Mouse (Mus musculus): ENCODE measurements around the gene Plac9a. TPM values are rescaled to one million over a fixed set of nuclear protein-coding genes. Genes with fewer than 3 reads are reported as not detected.

Gene Plac9a
- polyA plus RNA-seq, 1 experiment from 2014 or later = not detected

GRCm38 (mm10) chr14:25841991-25842687 is 60.8 kb downstream of the Plac9a start, which contains the start of gene Anxa11:
Anxa11 (plus strand) TSS chr14:25842156.
- H3K27me3 ChIP-seq (replicated peaks; ENCODE audit: low read depth, poor library complexity, severe bottlenecking) = peaks cover 72% of the 10 kb centered on the region
- whole genome bisulfite sequencing = under 1% methylated on average over 54 of the region's 54 CpGs
- peak within 1 kb of the TSS; percentile 75 for H3K4me3 ChIP-seq
- H3K36me3 ChIP-seq (replicated peaks) = no peaks in the 10 kb centered on the region
- no peaks in the 10 kb centered on the region for H3K9me3 ChIP-seq
- peaks cover 22% of the 10 kb centered on the region for H3K4me1 ChIP-seq
- H3K27ac ChIP-seq (replicated peaks) = 0 out of 2 replicates have a peak within 1 kb of the TSS, but pooled peaks have one; percentile 37
- DNase-seq (ENCODE audit: low spot score) = peak; percentile 86

GRCm38 (mm10) chr14:25841579-25841978 is 61.3 kb downstream of the Plac9a start:
- Histone ChIP-seq H3K27ac (replicated peaks) (no peak overlapping the region), H3K4me1 (peaks cover 18% of the 10 kb centered on the region), H3K9me3 (no peaks in the 10 kb centered on the region), H3K27me3 (replicated peaks; ENCODE audit: low read depth, poor library complexity, severe bottlenecking) (peaks cover 67% of the 10 kb centered on the region), H3K36me3 (replicated peaks) (no peaks in the 10 kb centered on the region), H3K4me3 (peak overlapping the region; percentile 75)
- WGBS = 2% methylated on average over 4 of the region's 4 CpGs
- DNase-seq (ENCODE audit: low spot score) = no peak

GRCm38 (mm10) chr14:25840961-25841360 is 61.9 kb downstream of the Plac9a start:
- no peaks in the 10 kb centered on the region for H3K36me3 ChIP-seq (replicated peaks)
- no peak for DNase-seq (ENCODE audit: low spot score)
- H3K27me3 ChIP-seq (replicated peaks; ENCODE audit: low read depth, poor library complexity, severe bottlenecking) = peaks cover 61% of the 10 kb centered on the region
- no peak overlapping the region for H3K27ac ChIP-seq (replicated peaks)
- no peaks in the 10 kb centered on the region for H3K9me3 ChIP-seq
- peaks cover 18% of the 10 kb centered on the region for H3K4me1 ChIP-seq
- WGBS = 8% methylated on average over 7 of the region's 7 CpGs
- H3K4me3 ChIP-seq = no peak overlapping the region

- Histone ChIP-seq H3K4me3 (no peak overlapping the region), H3K4me1 (peaks cover 18% of the 10 kb centered on the region), H3K27me3 (replicated peaks; ENCODE audit: low read depth, poor library complexity, severe bottlenecking) (peaks cover 49% of the 10 kb centered on the region), H3K36me3 (replicated peaks) (no peaks in the 10 kb centered on the region), H3K9me3 (no peaks in the 10 kb centered on the region), H3K27ac (replicated peaks) (no peak overlapping the region)
- 73% methylated on average over 7 of the region's 7 CpGs for WGBS
- no peak for DNase-seq (ENCODE audit: low spot score)
These were observed 63.1 kb downstream of the Plac9a start for GRCm38 (mm10) chr14:25839791-25840190.

- 85% methylated on average over 8 of the region's 8 CpGs for WGBS
- Histone ChIP-seq H3K9me3 (no peaks in the 10 kb centered on the region), H3K4me3 (no peak overlapping the region), H3K4me1 (peaks cover 18% of the 10 kb centered on the region), H3K27me3 (replicated peaks; ENCODE audit: low read depth, poor library complexity, severe bottlenecking) (peaks cover 36% of the 10 kb centered on the region), H3K36me3 (replicated peaks) (no peaks in the 10 kb centered on the region), H3K27ac (replicated peaks) (no peak overlapping the region)
- no peak for DNase-seq (ENCODE audit: low spot score)
These were observed 64.5 kb downstream of the Plac9a start for GRCm38 (mm10) chr14:25838411-25838810.

Other genes starting within 250 kb of the Plac9a start
- gene Ppif, start 208.9 kb downstream of the Plac9a start, polyA plus RNA-seq (2016; fragmentation: Nextera tagmentation; extraction: Ambion mirVana) = 76.6 and 77.0 TPM in 2 replicates
- gene Zcchc24, start 134.1 kb downstream of the Plac9a start, polyA plus RNA-seq (2016; fragmentation: Nextera tagmentation; extraction: Ambion mirVana) = 12.9 and 15.2 TPM in 2 replicates
- 5.3 and 6.1 TPM in 2 replicates for gene Anxa11, start 60.9 kb downstream of the Plac9a start, polyA plus RNA-seq (2016; fragmentation: Nextera tagmentation; extraction: Ambion mirVana)
- 2.2 and 2.4 TPM in 2 replicates for gene Tmem254a, start 24.6 kb upstream of the Plac9a start, polyA plus RNA-seq (2016; fragmentation: Nextera tagmentation; extraction: Ambion mirVana)
- gene Cphx1, start 35.2 kb upstream of the Plac9a start, polyA plus RNA-seq (2016; fragmentation: Nextera tagmentation; extraction: Ambion mirVana) = 0.09 TPM in 1 of 2 replicates, not detected in the other
- 1.9 and 3.3 TPM in 2 replicates for gene Duxbl1, start 75.5 kb upstream of the Plac9a start, polyA plus RNA-seq (2016; fragmentation: Nextera tagmentation; extraction: Ambion mirVana)
- gene Gm9780, start 139.6 kb upstream of the Plac9a start, polyA plus RNA-seq (2016; fragmentation: Nextera tagmentation; extraction: Ambion mirVana) = not detected in 2 replicates
- 21.1 and 25.6 TPM in 2 replicates for gene Tmem254c, start 164.3 kb upstream of the Plac9a start, polyA plus RNA-seq (2016; fragmentation: Nextera tagmentation; extraction: Ambion mirVana)
- gene Cphx2, start 178.4 kb upstream of the Plac9a start, polyA plus RNA-seq (2016; fragmentation: Nextera tagmentation; extraction: Ambion mirVana) = not detected in 2 replicates
- not detected in 2 replicates for gene Cphx3, start 179.2 kb upstream of the Plac9a start, polyA plus RNA-seq (2016; fragmentation: Nextera tagmentation; extraction: Ambion mirVana)
- gene Duxbl2, start 215.2 kb upstream of the Plac9a start, polyA plus RNA-seq (2016; fragmentation: Nextera tagmentation; extraction: Ambion mirVana) = 1.4 TPM in 1 of 2 replicates, not detected in the other